ENCODE assay signal across 9 mouse cellular contexts in the genomic region with DNA sequence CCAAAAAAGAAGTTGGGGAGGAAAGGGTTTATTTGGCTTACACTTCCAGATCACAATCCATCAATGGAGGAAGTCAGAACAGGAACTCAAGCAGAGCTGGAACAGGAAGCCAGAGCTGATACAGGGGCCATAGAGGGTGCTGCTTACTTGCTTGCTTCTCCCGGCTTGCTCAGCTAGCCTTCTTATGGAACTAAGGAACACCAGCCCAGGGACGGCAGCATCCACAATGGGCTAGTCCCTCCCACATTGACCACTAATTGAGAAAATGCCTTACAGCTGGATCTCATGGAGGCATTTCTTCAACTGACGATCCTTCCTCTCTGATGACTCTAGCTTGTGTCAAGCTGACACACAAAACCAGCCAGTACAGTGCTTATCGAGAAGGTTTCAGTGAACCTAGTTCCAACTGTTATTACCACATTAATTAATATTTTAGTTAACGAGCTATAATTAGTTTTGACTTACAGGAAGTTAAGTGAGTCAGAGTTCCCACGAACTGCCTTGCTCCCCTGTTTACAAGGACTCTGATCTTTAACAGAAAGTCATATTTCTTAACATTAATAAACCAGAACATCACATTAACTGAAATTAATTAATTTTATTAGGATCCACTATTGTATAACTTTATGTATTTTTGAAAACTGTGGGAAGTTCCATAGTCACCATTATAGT.
DNase-seq lines count a peak whose midpoint lies in the region; ATAC-seq lines count a peak whose summit lies in the region.
"Had no signal": no experiment of that assay in that cellular context is flagged by ENCODE, and none has a peak within 500 bp of the region (broad histone marks: within the 10 kb centered on the region; RNA-seq: fewer than 3 reads in every experiment).

No protein-coding gene starts in this region.

- peak; percentile 82 for ATAC-seq in megakaryocyte, adult 5-6 weeks (ENCODE audit: poor library complexity, severe bottlenecking)
- ATAC-seq: forebrain, postnatal 0 days had no signal

- peak; percentile 36 for DNase-seq in heart, adult 8-10 months (ENCODE audit: low spot score)
- no peak for DNase-seq in heart, postnatal 4 days
- DNase-seq in embryo, embryonic 10.5 days (ENCODE audit: low spot score) = peak; percentile 52
- DNase-seq in kidney, postnatal 10 days = peak; percentile 39
- DNase-seq in ovary, postnatal 36 days (ENCODE audit: low spot score) = no peak
- no peak for DNase-seq in layer of hippocampus, postnatal 10 days (ENCODE audit: low spot score in 2 of 2)
- no peak for DNase-seq in spleen, adult 18-20 months
- DNase-seq: forebrain, postnatal 0 days had no signal

Comparison
In these comparisons a context has a peak if more than half of its experiments do, and no peak if none do; other contexts are left out.
1. DNase-seq: peak in heart, adult 8-10 months (single experiment), embryo, embryonic 10.5 days (single experiment) and kidney, postnatal 10 days (single experiment); none in heart, postnatal 4 days (single experiment), ovary, postnatal 36 days (single experiment), layer of hippocampus, postnatal 10 days (0 of 2) and spleen, adult 18-20 months (0 of 2).